Mouse (Mus musculus) myocyte (in vitro differentiated cells): ENCODE data around the gene Mms19.
A peak's percentile ranks its signal among the peaks of the same experiment; 100 is the strongest.

Experiments
- CEBPB ChIP-seq: IDR thresholded peaks from 2 replicates; pipeline ENCODE4 v1.6.1; 2011; ENCODE audit warnings: mild to moderate bottlenecking, moderate library complexity; ENCODE audit not compliant: poor library complexity, insufficient read depth, severe bottlenecking
- E2F4 ChIP-seq: IDR thresholded peaks from one replicate; pipeline ENCODE4 v1.6.1; 2011; ENCODE audit warnings: mild to moderate bottlenecking, control low read depth, moderate library complexity; ENCODE audit not compliant: insufficient read depth
- MAX ChIP-seq: IDR thresholded peaks from one replicate; pipeline ENCODE4 v1.6.1; 2011; ENCODE audit warnings: low read depth, mild to moderate bottlenecking, control low read depth
- MYOD1 ChIP-seq, 3 experiments: IDR thresholded peaks; one replicate each; pipeline ENCODE4 v1.6.1; 2011; ENCODE audit warnings: control low read depth in 2 of 3, low read depth in 2 of 3, mild to moderate bottlenecking in 2 of 3, moderate library complexity in 1 of 3; ENCODE audit not compliant: insufficient read length in 2 of 3, control insufficient read depth in 1 of 3
- POLR2A ChIP-seq: IDR thresholded peaks from one replicate; pipeline ENCODE4 v1.6.1; 2011; ENCODE audit warnings: low read depth, mild to moderate bottlenecking, control low read depth, moderate library complexity; ENCODE audit not compliant: insufficient read length
- POLR2AphosphoS2 ChIP-seq: IDR thresholded peaks from one replicate; pipeline ENCODE4 v1.6.1; 2011; ENCODE audit warnings: low read depth, control low read depth; ENCODE audit not compliant: insufficient read length
- TCF3 ChIP-seq: IDR thresholded peaks from one replicate; pipeline ENCODE4 v1.6.1; 2011; ENCODE audit warnings: low read depth, control low read depth; ENCODE audit not compliant: insufficient read length
- USF1 ChIP-seq: IDR thresholded peaks from one replicate; pipeline ENCODE4 v1.6.1; 2011; ENCODE audit warnings: low read depth, mild to moderate bottlenecking, control low read depth, moderate library complexity

- no peak for TF ChIP-seq TCF3
- no peak for TF ChIP-seq POLR2A
- TF ChIP-seq MAX = no peak
- peak; percentile 69 for TF ChIP-seq POLR2AphosphoS2
- no peak for TF ChIP-seq USF1
- no peak for TF ChIP-seq MYOD1 (IDR thresholded peaks at IDR 0.05; ENCODE audit: control insufficient read depth in 1 of 3, insufficient read length in 2 of 3, low read depth in 2 of 3)
- no peak for TF ChIP-seq E2F4
- TF ChIP-seq CEBPB = no peak
Measured at GRCm38 (mm10) chr19:41920412-41921067, 60.4 kb downstream of the Mms19 start.
